Mouse (Mus musculus) adrenal gland, postnatal 25 days (tissue): ENCODE measurements around the gene Defa20. TPM values are rescaled to one million over a fixed set of nuclear protein-coding genes. Genes with fewer than 3 reads are reported as not detected.
"Not testable (repeated sequence)": the region's sequence is repeated elsewhere in the genome, so short reads cannot be mapped to it uniquely, and the experiment has no call there.

ENCODE experiments used
- DNase-seq: peaks from one replicate; pipeline ENCODE4 v3.0.0; 2021; ENCODE audit warnings: mixed read lengths
- long read RNA-seq: library from polyadenylated mRNA; stranded (forward); transcript quantifications from one replicate; pipeline ENCODE4 v2.0.0, GENCODE M21; 2021
- total RNA-seq: library from RNA; stranded (reverse); gene quantifications from 2 replicates; pipeline ENCODE4 v1.2.3, GENCODE M21; 2021

Defa20 gene
- total RNA-seq = not detected in 2 replicates
- long read RNA-seq = 0 reads

- DNase-seq = not testable (repeated sequence)
Measured at GRCm38 (mm10) chr8:21508958-21509357, at the start of gene Defa20. TSS of gene Defa20 (plus strand) at chr8:21509258.

- not testable (repeated sequence) for DNase-seq
Measured at GRCm38 (mm10) chr8:21528732-21529131, 19.7 kb downstream of the Defa20 start, which contains the start of gene Defa32. TSS of gene Defa32 (plus strand) at chr8:21529032.

Other genes with a start within 250 kb of the Defa20 start
- not detected in 2 replicates for gene Defa27, start 193.7 kb upstream of the Defa20 start, total RNA-seq
- not detected in 2 replicates for gene Defa29, start 182.2 kb upstream of the Defa20 start, total RNA-seq
- not detected in 2 replicates for gene Defa2, start 130.7 kb upstream of the Defa20 start, total RNA-seq
- gene Defa33, start 117.4 kb upstream of the Defa20 start, total RNA-seq = not detected in 2 replicates
- gene Defa36, start 81.8 kb upstream of the Defa20 start, total RNA-seq = not detected in 2 replicates
- gene Gm7849, start 52.7 kb upstream of the Defa20 start, total RNA-seq = not detected in 2 replicates
- gene Defa32, start 19.8 kb downstream of the Defa20 start, total RNA-seq = not detected in 2 replicates
- not detected in 2 replicates for gene Defa37, start 56.1 kb downstream of the Defa20 start, total RNA-seq
- gene Defa28, start 73.7 kb downstream of the Defa20 start, total RNA-seq = not detected in 2 replicates
- gene Gm7861, start 85.2 kb downstream of the Defa20 start, total RNA-seq = not detected in 2 replicates
- not detected in 2 replicates for gene Defa26, start 108.9 kb downstream of the Defa20 start, total RNA-seq
- gene Defa17, start 146.5 kb downstream of the Defa20 start, total RNA-seq = not detected in 2 replicates
- not detected in 2 replicates for gene Defa34, start 156.5 kb downstream of the Defa20 start, total RNA-seq
- not detected in 2 replicates for gene AY761184, start 194.4 kb downstream of the Defa20 start, total RNA-seq
- not detected in 2 replicates for gene Defa24, start 225.2 kb downstream of the Defa20 start, total RNA-seq